33 mouse cellular contexts compared by ENCODE assay signal in the genomic region with DNA sequence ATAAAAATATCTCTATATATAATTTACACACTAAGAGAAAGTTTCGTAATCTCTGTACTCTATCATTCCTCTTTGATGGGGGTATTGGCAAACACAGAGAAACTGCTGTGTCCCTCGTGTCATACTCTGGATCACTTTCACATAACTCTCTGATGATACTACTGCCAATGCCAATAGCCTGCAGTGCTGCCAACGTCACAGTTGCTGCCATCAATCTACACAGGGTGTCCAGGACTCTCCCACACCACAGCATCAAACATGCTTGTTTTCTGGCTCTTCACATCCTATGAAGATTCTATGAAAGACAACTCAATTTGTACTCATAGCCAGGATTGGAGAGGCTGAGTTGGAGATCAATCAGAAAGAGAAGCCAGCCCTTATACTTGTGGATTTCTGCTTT. TPM values are rescaled to one million over a fixed set of nuclear protein-coding genes. Genes with fewer than 3 reads are reported as not detected.
A peak's percentile ranks its signal among the peaks of the same experiment; 100 is the strongest.
DNase-seq lines count a peak whose midpoint lies in the region; ATAC-seq and TF ChIP-seq lines count a peak whose summit lies in the region.
"Had no signal": no experiment of that assay in that cellular context is flagged by ENCODE, and none has a peak within 500 bp of the region (broad histone marks: within the 10 kb centered on the region; RNA-seq: fewer than 3 reads in every experiment).

No protein-coding gene starts in this region.

- no peaks in the 10 kb centered on the region for H3K27me3 ChIP-seq in forebrain, postnatal 0 days (ENCODE audit: insufficient read depth, low read length)
- H3K27me3 ChIP-seq: embryonic facial prominence, embryonic 12.5 days; hindbrain, embryonic 13.5 days; liver, embryonic 12.5 days had no signal

- no peak overlapping the region for H3K9ac ChIP-seq in forebrain, postnatal 0 days
- H3K9ac ChIP-seq: embryonic facial prominence, embryonic 12.5 days; hindbrain, embryonic 13.5 days; liver, embryonic 12.5 days; liver, postnatal 0 days had no signal

- no peaks in the 10 kb centered on the region for H3K9me3 ChIP-seq in forebrain, postnatal 0 days (ENCODE audit: low read length)
- H3K9me3 ChIP-seq: embryonic facial prominence, embryonic 12.5 days had no signal

- H3K4me2 ChIP-seq in forebrain, postnatal 0 days (ENCODE audit: low read depth) = no peak overlapping the region
- H3K4me2 ChIP-seq: embryonic facial prominence, embryonic 12.5 days; heart, embryonic 11.5 days; hindbrain, embryonic 13.5 days; liver, embryonic 12.5 days had no signal

- peak; percentile 12 for DNase-seq in left cerebral cortex, postnatal 4 days
- no peak for DNase-seq in left cerebral cortex, postnatal 36 days (ENCODE audit: low spot score in 2 of 2)
- peak; percentile 45 for DNase-seq in forebrain, postnatal 0 days
- DNase-seq in gastrocnemius, postnatal 10 days = peak; percentile 59
- DNase-seq in skeletal muscle tissue, adult 2 months (ENCODE audit: low read depth, low spot score) = peak; percentile 94
- DNase-seq in c-Kit-positive CD71-positive TER-119-positive erythroid progenitor cells, embryonic 14.5 days (ENCODE audit: low spot score) = no peak
- DNase-seq in frontal cortex, postnatal 14 days (ENCODE audit: low spot score in 2 of 2) = no peak
- DNase-seq: adrenal gland, adult 2 months; B cell, adult 2 months; cerebellum, adult 11-12 months; cerebellum, adult 9-11 months; embryo, embryonic 11 days; heart, adult 11 months; heart, postnatal 36 days; kidney, postnatal 25 days; liver, postnatal 0 days; lung, postnatal 4 days; midbrain, embryonic 14.5 days; right cerebral cortex, adult 18-20 months; thymus, postnatal 4 days had no signal

- H3K4me1 ChIP-seq in forebrain, postnatal 0 days (ENCODE audit: insufficient read depth) = no peaks in the 10 kb centered on the region
- H3K4me1 ChIP-seq: liver, embryonic 12.5 days had no signal

- no peaks in the 10 kb centered on the region for H3K36me3 ChIP-seq in forebrain, postnatal 0 days (ENCODE audit: insufficient read depth)
- H3K36me3 ChIP-seq: embryonic facial prominence, embryonic 12.5 days; hindbrain, embryonic 13.5 days; liver, embryonic 12.5 days had no signal

- no peak overlapping the region for H3K4me3 ChIP-seq in forebrain, postnatal 0 days (ENCODE audit: low read depth, low read length)
- H3K4me3 ChIP-seq: embryonic facial prominence, embryonic 12.5 days; hindbrain, embryonic 13.5 days; left cerebral cortex, adult 2 months; liver, embryonic 12.5 days had no signal

- peak; percentile 51 for ATAC-seq in forebrain, postnatal 0 days
- ATAC-seq: activated CD4-positive, CD25-positive, alpha-beta regulatory T cell, adult 4 months; intestine, postnatal 0 days; liver, embryonic 12.5 days; liver, postnatal 0 days had no signal

- WGBS in forebrain, postnatal 0 days = 62% methylated on average over 3 of the region's 3 CpGs

- no peak for TF ChIP-seq CTCF in forebrain, postnatal 0 days (IDR thresholded peaks at IDR 0.05; ENCODE audit: low read depth)

- intact Hi-C loops in left cerebral cortex, postnatal 4 days (cut with DNase I) = no loop called here
- intact Hi-C loops in left cerebral cortex, postnatal 36 days (cut with DNase I) = no loop called here

- H3K27ac ChIP-seq in forebrain, postnatal 0 days (ENCODE audit: low read depth, low read length) = no peak overlapping the region
- H3K27ac ChIP-seq: embryonic facial prominence, embryonic 12.5 days; hindbrain, embryonic 13.5 days; left cerebral cortex, adult 2 months; liver, embryonic 12.5 days had no signal

RNA-seq across cellular contexts. Expression of gene Mlip, which starts 17.4 kb away (rescaled TPM):
- 10 to 100 TPM; 68.4 to 71.5 TPM for total RNA-seq in left cerebral cortex, postnatal 4 days (2021)
- total RNA-seq in left cerebral cortex, postnatal 36 days (2021) = 100 to 1,000 TPM; 117 to 119 TPM
- 6.9 and 16.5 TPM in 2 replicates for total RNA-seq in forebrain, postnatal 0 days (2014; rRNA removed)
- polyA plus RNA-seq in forebrain, postnatal 0 days (2015; fragmentation: Nextera tagmentation; extraction: Ambion mirVana) = 16.2 and 22.6 TPM in 2 replicates
- 100 to 1,000 TPM; 102 to 111 TPM for total RNA-seq in gastrocnemius, postnatal 10 days (2021)
- total RNA-seq: megakaryocyte-erythroid progenitor cell, adult 5-6 weeks; neutrophil, adult 5-6 weeks had no signal
- polyA plus RNA-seq: adrenal gland, adult 2 months; kidney, embryonic 14.5 days; liver, embryonic 12.5 days; liver, postnatal 0 days; neural tube, embryonic 11.5 days; spleen, adult 2 months; thymus, postnatal 0 days had no signal

Comparison
In these comparisons a context has a peak if more than half of its experiments do, and no peak if none do; other contexts are left out.
1. DNase-seq: peak in left cerebral cortex, postnatal 4 days (single experiment), forebrain, postnatal 0 days (single experiment), gastrocnemius, postnatal 10 days (single experiment) and skeletal muscle tissue, adult 2 months (single experiment); none in left cerebral cortex, postnatal 36 days (0 of 2), c-Kit-positive CD71-positive TER-119-positive erythroid progenitor cells, embryonic 14.5 days (single experiment) and frontal cortex, postnatal 14 days (0 of 2).